Mouse (Mus musculus): ENCODE measurements around the gene Lgals2.

Lgals2 gene

GRCm38 (mm10) chr15:78815314-78816073 lies 39.8 kb downstream of the Lgals2 start:
- peak; percentile 54 for DNase-seq (ENCODE audit: inconsistent ontology term)

- DNase-seq (ENCODE audit: inconsistent ontology term) = no peak
Observed at GRCm38 (mm10) chr15:78813603-78814002, 41.7 kb downstream of the Lgals2 start.

- no peak for DNase-seq (ENCODE audit: inconsistent ontology term)
Observed at GRCm38 (mm10) chr15:78810146-78810545, 45.2 kb downstream of the Lgals2 start.

- DNase-seq (ENCODE audit: inconsistent ontology term) = no peak
Observed at GRCm38 (mm10) chr15:78809739-78810138, 45.6 kb downstream of the Lgals2 start.

GRCm38 (mm10) chr15:78808980-78809379 lies 46.3 kb downstream of the Lgals2 start:
- DNase-seq (ENCODE audit: inconsistent ontology term) = no peak

- peak; percentile 67 for DNase-seq (ENCODE audit: inconsistent ontology term)
Observed at GRCm38 (mm10) chr15:78807141-78807540, 48.2 kb downstream of the Lgals2 start.

- peak; percentile 84 for DNase-seq (ENCODE audit: inconsistent ontology term)
Observed at GRCm38 (mm10) chr15:78806614-78807013, 48.7 kb downstream of the Lgals2 start.

- DNase-seq (ENCODE audit: inconsistent ontology term) = no peak
Observed at GRCm38 (mm10) chr15:78805351-78805750, 50.0 kb downstream of the Lgals2 start.

- peak; percentile 51 for DNase-seq (ENCODE audit: inconsistent ontology term)
Observed at GRCm38 (mm10) chr15:78804326-78804725, 51.0 kb downstream of the Lgals2 start.

GRCm38 (mm10) chr15:78803499-78803900 lies 51.8 kb downstream of the Lgals2 start:
- peak; percentile 87 for DNase-seq (ENCODE audit: inconsistent ontology term)

- DNase-seq (ENCODE audit: inconsistent ontology term) = peak; percentile 64
Observed at GRCm38 (mm10) chr15:78802776-78803391, 52.4 kb downstream of the Lgals2 start, which contains the start of gene Card10. Card10 (minus strand) TSS chr15:78803042.

GRCm38 (mm10) chr15:78801971-78802741 lies 53.2 kb downstream of the Lgals2 start:
- DNase-seq (ENCODE audit: inconsistent ontology term) = peak; percentile 45

GRCm38 (mm10) chr15:78801571-78801970 lies 53.8 kb downstream of the Lgals2 start:
- DNase-seq (ENCODE audit: inconsistent ontology term) = no peak
